Mouse (Mus musculus): ENCODE results near the gene S100a14. TPM values are rescaled to one million over a fixed set of nuclear protein-coding genes. Genes with fewer than 3 reads are reported as not detected.

The S100a14 gene
- polyA plus RNA-seq, 1 experiment from 2014 or later = 0.40 TPM

GRCm38 (mm10) chr3:90575320-90575719 lies 48.7 kb downstream of the S100a14 start:
- WGBS = 84% methylated on average over 3 of the region's 3 CpGs
- no peak overlapping the region for H3K9ac ChIP-seq

GRCm38 (mm10) chr3:90576351-90577001 lies 49.8 kb downstream of the S100a14 start:
- 72% methylated on average over 10 of the region's 10 CpGs for WGBS
- Histone ChIP-seq H3K9ac (no peak overlapping the region), H3K4me2 (no peak overlapping the region), H3K4me1 (no peaks in the 10 kb centered on the region), H3K4me3 (no peak overlapping the region), H3K27me3 (replicated peaks) (no peaks in the 10 kb centered on the region), H3K36me3 (replicated peaks) (no peaks in the 10 kb centered on the region), H3K27ac (no peak overlapping the region), H3K9me3 (no peaks in the 10 kb centered on the region)
- ATAC-seq (replicated peaks) = no peak

More at GRCm38 (mm10) chr3:90575320-90575719, 48.7 kb downstream of the S100a14 start:
- no peak overlapping the region for H3K4me2 ChIP-seq
- H3K9me3 ChIP-seq = no peaks in the 10 kb centered on the region
- no peaks in the 10 kb centered on the region for H3K27me3 ChIP-seq (replicated peaks)
- H3K27ac ChIP-seq = no peak overlapping the region
- H3K4me3 ChIP-seq = no peak overlapping the region
- ATAC-seq (replicated peaks) = no peak
- no peaks in the 10 kb centered on the region for H3K4me1 ChIP-seq
- no peaks in the 10 kb centered on the region for H3K36me3 ChIP-seq (replicated peaks)

Other genes with a start within 250 kb of the S100a14 start
- gene Gatad2b, start 233.7 kb upstream of the S100a14 start, polyA plus RNA-seq (2015; fragmentation: Nextera tagmentation; extraction: Ambion mirVana) = 13.2 and 14.5 TPM in 2 replicates
- gene Slc27a3, start 136.9 kb upstream of the S100a14 start, polyA plus RNA-seq (2015; fragmentation: Nextera tagmentation; extraction: Ambion mirVana) = 35.1 and 38.6 TPM in 2 replicates
- gene Ints3, start 93.2 kb upstream of the S100a14 start, polyA plus RNA-seq (2015; fragmentation: Nextera tagmentation; extraction: Ambion mirVana) = 37.8 and 39.2 TPM in 2 replicates
- gene Npr1, start 61.0 kb upstream of the S100a14 start, polyA plus RNA-seq (2015; fragmentation: Nextera tagmentation; extraction: Ambion mirVana) = 2.7 and 3.0 TPM in 2 replicates
- 263 and 264 TPM in 2 replicates for gene Ilf2, start 50.7 kb upstream of the S100a14 start, polyA plus RNA-seq (2015; fragmentation: Nextera tagmentation; extraction: Ambion mirVana)
- gene Snapin, start 35.8 kb upstream of the S100a14 start, polyA plus RNA-seq (2015; fragmentation: Nextera tagmentation; extraction: Ambion mirVana) = 83.4 and 89.2 TPM in 2 replicates
- 184 and 185 TPM in 2 replicates for gene Chtop, start 17.4 kb upstream of the S100a14 start, polyA plus RNA-seq (2015; fragmentation: Nextera tagmentation; extraction: Ambion mirVana)
- gene S100a1, start 12.5 kb upstream of the S100a14 start, polyA plus RNA-seq (2015; fragmentation: Nextera tagmentation; extraction: Ambion mirVana) = 11.5 and 13.4 TPM in 2 replicates
- gene S100a13, start 12.4 kb upstream of the S100a14 start, polyA plus RNA-seq (2015; fragmentation: Nextera tagmentation; extraction: Ambion mirVana) = 7.0 and 7.4 TPM in 2 replicates
- gene S100a16, start 10.4 kb downstream of the S100a14 start, polyA plus RNA-seq (2015; fragmentation: Nextera tagmentation; extraction: Ambion mirVana) = 32.3 and 35.2 TPM in 2 replicates
- 0.19 TPM in 1 of 2 replicates, not detected in the other for gene S100a3, start 33.7 kb downstream of the S100a14 start, polyA plus RNA-seq (2015; fragmentation: Nextera tagmentation; extraction: Ambion mirVana)
- gene S100a2, start 63.4 kb downstream of the S100a14 start, polyA plus RNA-seq (2015; fragmentation: Nextera tagmentation; extraction: Ambion mirVana) = not detected in 2 replicates
- not detected in 2 replicates for gene Gm42674, start 75.0 kb downstream of the S100a14 start, polyA plus RNA-seq (2015; fragmentation: Nextera tagmentation; extraction: Ambion mirVana)
- 0.52 and 0.78 TPM in 2 replicates for gene S100a4, start 76.9 kb downstream of the S100a14 start, polyA plus RNA-seq (2015; fragmentation: Nextera tagmentation; extraction: Ambion mirVana)
- not detected in 2 replicates for gene S100a5, start 81.7 kb downstream of the S100a14 start, polyA plus RNA-seq (2015; fragmentation: Nextera tagmentation; extraction: Ambion mirVana)
- gene S100a6, start 86.0 kb downstream of the S100a14 start, polyA plus RNA-seq (2015; fragmentation: Nextera tagmentation; extraction: Ambion mirVana) = 18.4 and 25.6 TPM in 2 replicates
- not detected in 2 replicates for gene S100a7a, start 127.2 kb downstream of the S100a14 start, polyA plus RNA-seq (2015; fragmentation: Nextera tagmentation; extraction: Ambion mirVana)
- gene S100a8, start 142.1 kb downstream of the S100a14 start, polyA plus RNA-seq (2015; fragmentation: Nextera tagmentation; extraction: Ambion mirVana) = 1.7 and 14.5 TPM in 2 replicates
- gene S100a9, start 168.9 kb downstream of the S100a14 start, polyA plus RNA-seq (2015; fragmentation: Nextera tagmentation; extraction: Ambion mirVana) = 2.1 and 11.5 TPM in 2 replicates
- gene Pglyrp4, start 200.1 kb downstream of the S100a14 start, polyA plus RNA-seq (2015; fragmentation: Nextera tagmentation; extraction: Ambion mirVana) = not detected in 2 replicates

All from midbrain, embryonic 15.5 days (tissue).